Mouse (Mus musculus) lung, postnatal 25 days (tissue): ENCODE measurements around the gene Hscb.

Experiments
- DNase-seq: peaks from one replicate; pipeline ENCODE4 v3.0.0; 2022; ENCODE audit warnings: low spot score

Gene Hscb

DNA sequence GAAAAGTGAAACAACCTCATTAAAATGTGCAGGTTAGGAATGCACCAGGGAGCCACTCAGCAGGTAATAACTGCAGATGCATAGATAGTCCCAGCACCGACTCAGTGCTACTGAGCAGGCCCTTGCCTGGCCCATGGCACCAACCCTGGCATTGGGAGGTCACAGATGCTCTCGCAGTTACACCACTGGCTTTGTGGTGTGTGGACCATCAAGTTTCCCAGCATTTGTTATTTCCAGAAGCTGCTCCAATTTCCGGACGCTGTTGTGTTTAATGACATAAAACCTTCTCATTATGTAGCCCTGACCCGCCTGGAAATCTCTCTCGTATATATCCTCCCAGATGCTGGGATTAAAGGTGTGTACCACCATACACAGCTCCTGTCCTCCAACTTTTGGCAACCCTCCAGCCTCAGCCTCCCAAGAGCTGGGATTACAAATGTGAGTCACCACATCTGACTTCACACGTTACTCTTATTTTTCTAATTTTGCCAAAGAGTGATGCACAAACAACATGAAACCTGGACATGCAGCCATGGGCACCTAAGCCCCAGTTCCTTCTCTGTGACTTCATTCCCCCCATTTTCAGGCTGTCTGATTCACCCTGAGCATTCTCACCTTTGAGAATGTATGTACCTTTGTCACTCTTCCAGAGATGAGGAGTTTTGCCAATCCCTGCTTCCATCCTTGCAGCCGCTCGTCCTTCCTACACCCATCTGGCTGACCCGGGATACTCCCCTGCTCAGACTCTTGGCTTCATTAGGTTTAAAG lies 58.6 kb downstream of the Hscb start:
- no peak for DNase-seq

DNA sequence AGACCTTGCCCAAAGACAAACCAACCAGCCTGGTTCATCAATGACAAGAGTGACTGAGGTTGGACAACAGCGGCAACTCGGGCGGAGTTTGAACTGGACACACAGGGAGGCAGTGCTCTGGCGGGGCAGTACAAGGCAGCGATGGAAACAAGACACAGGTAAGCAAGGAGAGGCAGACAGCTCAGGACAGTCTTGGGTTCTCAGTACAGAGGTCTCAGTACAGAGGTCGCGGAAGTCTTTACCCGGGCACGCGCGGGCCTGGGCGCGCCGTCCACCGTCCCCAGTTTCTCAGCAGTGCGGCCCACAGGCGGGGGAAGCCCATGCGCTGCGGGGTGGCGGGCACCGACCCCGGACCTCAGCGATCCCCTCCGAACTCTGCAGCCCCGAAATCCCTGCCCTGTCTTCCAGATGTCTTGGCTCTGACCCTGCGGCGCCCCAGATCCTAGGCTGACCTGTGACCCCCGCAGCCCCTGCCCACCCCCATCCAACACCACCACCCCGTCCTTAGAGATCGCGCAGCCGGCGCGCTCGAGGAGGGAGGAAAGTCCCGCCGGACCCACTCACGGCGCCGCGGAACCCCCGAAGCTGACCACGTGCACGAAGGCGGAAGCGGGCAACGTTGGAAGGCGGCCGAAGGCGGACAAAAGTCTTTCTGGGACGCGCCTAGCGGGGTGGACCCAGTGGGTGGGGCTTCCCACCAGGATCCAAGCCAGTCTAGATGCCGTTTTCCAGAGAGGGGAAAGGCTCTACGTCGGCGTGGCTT lies 59.4 kb downstream of the Hscb start, which contains the start of gene Pus1:
Gene Pus1 (minus strand): TSS at position 662 of the 763 bp plus-strand sequence.
- peak; percentile 94 for DNase-seq

DNA sequence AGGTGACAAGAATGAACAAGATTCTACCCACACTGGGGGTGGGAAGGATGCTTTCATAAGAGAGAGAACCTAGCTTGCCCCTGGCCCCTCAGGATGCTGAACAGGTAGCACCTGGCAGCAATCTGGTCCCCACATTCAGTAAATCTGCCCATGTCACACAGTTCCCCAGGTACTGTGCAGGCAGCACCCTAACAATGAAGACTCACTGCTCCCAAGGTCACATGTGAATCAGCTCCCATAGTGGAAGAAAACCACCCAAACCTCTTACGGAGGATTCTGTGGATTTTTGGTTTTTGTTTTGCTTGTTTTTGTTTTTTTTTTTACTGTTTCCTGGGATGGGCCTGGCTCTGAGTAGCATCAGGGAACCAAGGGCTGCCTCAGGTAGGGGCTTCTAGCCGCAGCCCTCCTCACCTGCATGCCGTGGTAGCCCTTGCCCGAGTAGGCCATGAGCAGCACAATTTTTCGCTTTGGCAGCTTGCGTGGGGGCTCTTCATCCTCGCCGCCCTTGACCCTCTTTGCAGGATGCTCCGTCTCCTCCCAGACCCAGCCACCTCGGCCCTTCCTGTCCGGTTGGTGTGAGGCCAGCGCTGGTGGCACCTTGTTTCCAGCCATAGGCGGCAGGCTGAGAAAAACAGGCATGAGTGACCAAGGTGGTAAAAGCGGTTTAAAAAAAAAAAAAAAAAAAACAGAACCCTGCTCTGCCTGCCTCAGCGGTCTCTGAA lies 60.1 kb downstream of the Hscb start:
- DNase-seq, result no peak
